Mouse (Mus musculus): ENCODE measurements around the gene Pla2g12b. TPM values are rescaled to one million over a fixed set of nuclear protein-coding genes. Genes with fewer than 3 reads are reported as not detected.

Pla2g12b gene
- polyA plus RNA-seq (2012; ENCODE audit: insufficient read depth, low replicate concordance) = not detected in 2 replicates

DNA sequence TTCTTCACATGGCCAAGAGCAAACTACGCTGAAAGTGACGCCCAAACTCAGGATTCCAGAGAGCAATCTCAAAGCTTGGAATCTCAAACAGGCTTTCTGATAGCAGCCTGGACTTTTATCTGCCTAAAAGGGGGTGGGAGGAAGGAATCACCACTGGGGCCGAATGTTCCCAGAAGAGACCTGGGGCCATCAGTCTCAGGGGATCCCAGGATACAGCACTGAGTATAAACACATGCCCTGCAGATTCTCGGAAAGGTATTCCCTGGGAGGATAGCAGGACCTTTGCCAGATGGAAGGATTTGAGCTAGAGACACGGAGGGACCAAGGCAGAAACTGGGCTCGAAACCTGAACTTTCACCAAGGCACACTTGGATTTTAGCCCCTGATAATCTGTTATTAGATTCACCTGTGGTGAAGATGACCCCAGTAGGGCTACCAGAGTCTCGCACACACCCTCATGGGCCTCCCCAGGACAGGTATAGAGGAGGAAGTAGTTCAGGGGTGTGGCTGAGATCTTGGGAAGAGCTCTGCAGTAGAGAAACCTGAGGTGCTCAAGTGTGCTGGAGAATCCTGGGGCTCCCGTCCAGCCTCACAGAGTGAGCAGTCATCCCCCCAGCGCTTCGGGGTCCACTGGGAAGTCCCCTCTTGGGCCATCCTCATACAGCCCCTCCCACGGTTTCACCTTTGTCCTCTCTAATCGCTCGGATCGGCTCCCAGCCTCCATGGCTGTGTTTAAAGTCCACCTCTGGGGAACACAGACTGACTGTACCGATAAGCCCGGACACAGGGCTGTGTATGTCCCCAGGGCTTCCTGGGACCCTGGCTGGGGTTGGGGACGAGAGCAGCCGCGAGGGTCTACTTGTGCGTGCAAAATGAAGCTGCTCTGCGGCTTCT is at the start of gene Pla2g12b:
Pla2g12b (plus strand) TSS at position 762 of the 894 bp plus-strand sequence.
- H3K27me3 ChIP-seq (replicated peaks) = peaks cover 16% of the 10 kb centered on the region
- H3K36me3 ChIP-seq (replicated peaks; ENCODE audit: low read length) = no peaks in the 10 kb centered on the region
- no peak for TF ChIP-seq FLI1 (IDR thresholded peaks at IDR 0.05; ENCODE audit: low read length)
- TF ChIP-seq GATA1 (IDR thresholded peaks at IDR 0.05; ENCODE audit: borderline replicate concordance, low read length) = no peak
- peaks cover 10% of the 10 kb centered on the region for H3K4me1 ChIP-seq
- no peaks in the 10 kb centered on the region for H3K9me3 ChIP-seq
- no peak within 1 kb of the TSS for H3K4me3 ChIP-seq (replicated peaks)

DNA sequence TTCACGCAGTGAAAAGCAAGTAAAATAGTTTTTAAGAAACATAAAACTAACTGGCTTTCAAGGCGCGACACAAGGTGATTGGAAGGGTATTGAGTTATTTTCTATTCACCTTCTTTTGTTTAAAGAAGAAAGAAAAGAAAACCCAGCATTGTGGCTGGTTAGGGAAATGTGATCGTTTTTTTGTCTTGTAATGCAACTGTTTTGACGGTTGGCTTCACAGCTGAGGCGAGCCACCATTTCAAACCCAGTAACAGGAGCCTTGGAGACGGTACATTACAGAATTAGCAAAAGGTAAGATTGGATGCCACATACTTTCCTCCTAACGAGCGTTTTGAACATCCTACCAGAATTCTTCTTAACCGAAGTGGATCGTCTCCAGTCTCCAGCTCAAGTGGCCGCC is 49.3 kb upstream of the Pla2g12b start:
- Histone ChIP-seq H3K4me3 (replicated peaks) (no peak overlapping the region), H3K36me3 (replicated peaks; ENCODE audit: low read length) (peaks cover 96% of the 10 kb centered on the region), H3K4me1 (peaks cover 20% of the 10 kb centered on the region), H3K27me3 (replicated peaks) (no peaks in the 10 kb centered on the region), H3K9me3 (no peaks in the 10 kb centered on the region)
- TF ChIP-seq FLI1 (IDR thresholded peaks at IDR 0.05; ENCODE audit: low read length) = no peak
- no peak for TF ChIP-seq GATA1 (IDR thresholded peaks at IDR 0.05; ENCODE audit: borderline replicate concordance, low read length)

DNA sequence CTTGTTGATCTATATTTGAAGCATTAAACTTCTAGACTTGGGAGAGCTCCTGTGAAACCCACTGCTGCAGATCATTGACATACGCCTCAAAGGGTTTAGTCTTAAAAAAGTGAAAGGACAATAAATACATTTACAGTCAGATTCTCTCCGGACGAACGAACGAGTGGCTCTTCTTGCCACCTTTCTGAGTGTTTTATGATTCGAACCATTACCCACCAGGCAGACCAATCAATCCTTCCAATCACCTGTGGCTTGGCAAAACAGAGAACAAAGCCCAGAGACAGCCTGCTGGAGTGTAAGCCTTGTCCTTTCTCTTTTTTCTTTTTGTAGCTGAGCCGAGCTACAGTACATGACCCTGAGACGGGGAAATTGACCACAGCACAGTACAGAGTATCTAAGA is 48.4 kb upstream of the Pla2g12b start:
- Histone ChIP-seq H3K9me3 (no peaks in the 10 kb centered on the region), H3K4me1 (peaks cover 20% of the 10 kb centered on the region), H3K4me3 (replicated peaks) (no peak overlapping the region), H3K36me3 (replicated peaks; ENCODE audit: low read length) (peaks cover 98% of the 10 kb centered on the region), H3K27me3 (replicated peaks) (no peaks in the 10 kb centered on the region)
- TF ChIP-seq GATA1 (IDR thresholded peaks at IDR 0.05; ENCODE audit: borderline replicate concordance, low read length) (no peak), FLI1 (IDR thresholded peaks at IDR 0.05; ENCODE audit: low read length) (no peak)

DNA sequence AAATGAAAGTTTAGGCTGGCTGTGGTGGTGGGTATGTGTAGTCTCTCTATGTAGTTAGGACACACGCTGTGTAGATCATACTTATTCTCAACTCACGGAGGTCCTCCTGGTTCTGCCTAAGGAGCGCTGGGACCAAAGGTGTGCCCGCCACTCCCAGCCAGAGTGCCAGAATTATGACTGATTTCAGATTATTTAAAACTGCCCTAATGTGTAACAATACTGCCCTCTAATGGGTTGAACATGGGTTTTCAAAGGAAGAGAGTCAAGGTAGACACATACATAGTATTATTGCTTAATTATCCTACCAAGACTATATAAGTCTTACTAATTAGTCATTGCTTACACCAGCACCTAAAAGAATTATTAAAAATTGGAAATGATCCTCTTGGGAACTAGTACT is 44.7 kb upstream of the Pla2g12b start:
- no peak overlapping the region for H3K4me3 ChIP-seq (replicated peaks)
- no peak for TF ChIP-seq GATA1 (IDR thresholded peaks at IDR 0.05; ENCODE audit: borderline replicate concordance, low read length)
- no peak for TF ChIP-seq FLI1 (IDR thresholded peaks at IDR 0.05; ENCODE audit: low read length)
- H3K4me1 ChIP-seq = peaks cover 18% of the 10 kb centered on the region
- H3K36me3 ChIP-seq (replicated peaks; ENCODE audit: low read length) = peaks cover 98% of the 10 kb centered on the region
- no peaks in the 10 kb centered on the region for H3K27me3 ChIP-seq (replicated peaks)
- H3K9me3 ChIP-seq = no peaks in the 10 kb centered on the region

DNA sequence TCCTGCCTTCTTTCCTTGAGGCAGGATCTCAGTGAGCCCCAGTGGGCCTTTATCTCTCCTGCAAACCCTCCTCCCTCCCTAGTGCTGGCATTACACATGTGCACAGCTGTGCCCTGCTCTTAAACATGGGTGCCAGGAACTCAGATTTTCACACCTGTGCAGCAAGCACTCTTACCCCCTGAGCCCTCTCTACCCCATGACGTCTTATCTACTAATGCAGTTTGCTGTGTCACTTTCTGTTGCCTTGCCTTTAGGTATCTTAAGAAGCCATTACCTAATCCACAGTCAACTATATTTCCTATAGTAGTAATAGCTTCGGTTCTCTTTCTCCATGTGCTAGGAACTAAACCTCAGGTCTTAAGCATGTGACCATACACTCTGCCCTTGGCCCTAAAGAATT is 40.3 kb upstream of the Pla2g12b start:
- Histone ChIP-seq H3K27me3 (replicated peaks) (no peaks in the 10 kb centered on the region), H3K4me1 (peaks cover 18% of the 10 kb centered on the region), H3K9me3 (no peaks in the 10 kb centered on the region), H3K36me3 (replicated peaks; ENCODE audit: low read length) (peaks cover 99% of the 10 kb centered on the region), H3K4me3 (replicated peaks) (no peak overlapping the region)
- TF ChIP-seq GATA1 (IDR thresholded peaks at IDR 0.05; ENCODE audit: borderline replicate concordance, low read length) (no peak), FLI1 (IDR thresholded peaks at IDR 0.05; ENCODE audit: low read length) (no peak)

DNA sequence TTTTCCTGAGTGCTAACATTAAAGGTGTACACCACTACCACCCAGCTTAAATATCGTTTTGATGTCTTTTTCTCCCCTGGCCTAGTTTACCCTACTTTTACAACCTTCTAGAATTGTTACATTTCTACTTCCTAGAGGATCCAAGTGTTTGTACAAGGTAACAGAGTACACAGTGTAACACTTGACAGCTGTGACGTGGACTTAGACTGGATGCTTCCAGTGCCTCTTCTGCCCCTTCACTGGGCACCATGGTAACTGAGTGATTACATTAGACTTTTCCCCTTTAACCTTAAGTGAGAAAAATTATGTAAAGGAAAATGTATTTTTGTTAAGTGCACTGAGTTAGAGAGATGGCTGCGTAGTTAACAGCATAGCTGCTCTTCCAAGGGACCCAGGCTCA is 38.9 kb upstream of the Pla2g12b start:
- H3K9me3 ChIP-seq = no peaks in the 10 kb centered on the region
- H3K27me3 ChIP-seq (replicated peaks) = no peaks in the 10 kb centered on the region
- peaks cover 18% of the 10 kb centered on the region for H3K4me1 ChIP-seq
- H3K4me3 ChIP-seq (replicated peaks) = no peak overlapping the region
- H3K36me3 ChIP-seq (replicated peaks; ENCODE audit: low read length) = peaks cover 100% of the 10 kb centered on the region
- no peak for TF ChIP-seq FLI1 (IDR thresholded peaks at IDR 0.05; ENCODE audit: low read length)
- no peak for TF ChIP-seq GATA1 (IDR thresholded peaks at IDR 0.05; ENCODE audit: borderline replicate concordance, low read length)

DNA sequence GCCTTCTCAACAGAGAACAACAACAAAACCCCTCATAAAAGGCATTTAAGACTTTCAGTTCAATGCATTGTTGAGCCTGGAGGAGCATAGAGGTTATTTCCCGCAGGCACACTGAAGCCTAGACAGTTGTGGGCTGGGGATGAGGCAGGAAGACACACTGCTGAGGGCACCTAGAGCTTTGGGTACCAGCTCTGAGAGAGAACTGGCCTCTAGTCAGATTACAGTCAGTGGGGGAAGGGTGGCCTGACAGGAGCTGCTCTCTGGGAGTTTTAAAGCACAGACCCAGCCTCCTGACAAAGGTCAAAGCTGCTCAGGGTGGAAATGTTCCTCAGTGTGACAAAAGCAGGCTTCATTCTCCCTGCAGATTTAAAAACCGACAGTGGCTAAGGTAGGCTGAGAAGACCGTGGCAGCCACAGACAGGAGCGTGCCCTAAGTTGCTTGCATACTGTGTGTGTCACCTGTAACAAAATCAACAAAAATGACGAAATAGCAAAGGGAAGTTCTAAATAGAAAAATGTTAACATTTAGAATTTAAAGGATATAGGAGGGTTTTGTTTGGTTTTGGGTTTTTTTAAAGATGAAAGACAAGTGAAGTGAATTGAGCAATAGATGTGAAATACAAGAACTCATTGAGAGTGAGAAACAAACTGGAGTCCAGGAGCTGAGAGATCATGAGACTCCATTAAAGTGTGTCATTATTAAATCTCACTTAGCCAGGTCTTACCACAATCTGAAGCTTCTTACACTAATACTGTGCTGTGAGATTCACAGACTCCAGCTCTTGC is 37.5 kb upstream of the Pla2g12b start:
- Histone ChIP-seq H3K27me3 (replicated peaks) (no peaks in the 10 kb centered on the region), H3K4me3 (replicated peaks) (no peak overlapping the region), H3K9me3 (no peaks in the 10 kb centered on the region), H3K36me3 (replicated peaks; ENCODE audit: low read length) (peaks cover 100% of the 10 kb centered on the region), H3K4me1 (peaks cover 18% of the 10 kb centered on the region)
- TF ChIP-seq GATA1 (IDR thresholded peaks at IDR 0.05; ENCODE audit: borderline replicate concordance, low read length) = no peak
- TF ChIP-seq FLI1 (IDR thresholded peaks at IDR 0.05; ENCODE audit: low read length) = no peak

DNA sequence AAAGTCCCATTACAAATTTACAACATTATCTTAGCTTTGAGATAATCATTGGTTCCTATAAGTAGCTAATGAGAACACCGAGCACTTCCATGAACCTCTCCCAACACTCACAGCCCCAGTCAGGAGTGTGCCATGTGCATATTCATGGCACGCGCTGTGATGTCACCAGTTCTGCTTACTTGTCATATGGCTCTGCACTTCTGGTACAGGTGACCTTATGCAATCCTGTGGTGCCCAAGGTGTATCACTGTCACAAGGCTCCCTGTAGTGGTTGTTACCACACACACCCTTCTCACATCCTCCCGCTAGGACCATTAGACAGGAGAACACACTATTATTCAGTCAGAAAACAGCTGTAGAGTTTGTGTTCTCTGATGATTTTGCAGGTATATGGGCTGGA is 36.7 kb upstream of the Pla2g12b start:
- Histone ChIP-seq H3K4me1 (peaks cover 18% of the 10 kb centered on the region), H3K4me3 (replicated peaks) (no peak overlapping the region), H3K27me3 (replicated peaks) (no peaks in the 10 kb centered on the region), H3K9me3 (no peaks in the 10 kb centered on the region), H3K36me3 (replicated peaks; ENCODE audit: low read length) (peaks cover 100% of the 10 kb centered on the region)
- TF ChIP-seq FLI1 (IDR thresholded peaks at IDR 0.05; ENCODE audit: low read length) (no peak), GATA1 (IDR thresholded peaks at IDR 0.05; ENCODE audit: borderline replicate concordance, low read length) (no peak)

DNA sequence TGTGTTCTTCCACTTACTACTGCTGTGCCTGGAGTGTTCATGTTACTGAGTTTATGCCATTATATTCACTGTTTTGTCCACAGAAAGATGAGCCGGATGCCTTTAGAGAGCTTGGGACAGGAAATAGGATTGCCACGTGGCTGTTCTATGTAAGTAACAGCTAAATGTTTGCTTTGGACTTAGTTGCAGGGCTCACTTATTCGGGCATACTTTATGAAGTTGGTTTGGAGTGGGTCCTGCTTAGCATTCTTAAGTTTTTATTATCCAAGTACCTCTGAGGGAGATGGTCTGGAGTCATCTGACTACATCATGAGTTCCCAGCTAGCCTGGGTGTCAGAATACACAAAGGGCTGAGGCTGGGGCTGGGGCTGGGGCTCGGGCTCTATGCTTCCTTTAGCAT is 36.3 kb upstream of the Pla2g12b start:
- Histone ChIP-seq H3K4me3 (replicated peaks) (no peak overlapping the region), H3K27me3 (replicated peaks) (no peaks in the 10 kb centered on the region), H3K4me1 (peaks cover 18% of the 10 kb centered on the region), H3K9me3 (no peaks in the 10 kb centered on the region), H3K36me3 (replicated peaks; ENCODE audit: low read length) (peaks cover 100% of the 10 kb centered on the region)
- TF ChIP-seq FLI1 (IDR thresholded peaks at IDR 0.05; ENCODE audit: low read length) (no peak), GATA1 (IDR thresholded peaks at IDR 0.05; ENCODE audit: borderline replicate concordance, low read length) (no peak)

DNA sequence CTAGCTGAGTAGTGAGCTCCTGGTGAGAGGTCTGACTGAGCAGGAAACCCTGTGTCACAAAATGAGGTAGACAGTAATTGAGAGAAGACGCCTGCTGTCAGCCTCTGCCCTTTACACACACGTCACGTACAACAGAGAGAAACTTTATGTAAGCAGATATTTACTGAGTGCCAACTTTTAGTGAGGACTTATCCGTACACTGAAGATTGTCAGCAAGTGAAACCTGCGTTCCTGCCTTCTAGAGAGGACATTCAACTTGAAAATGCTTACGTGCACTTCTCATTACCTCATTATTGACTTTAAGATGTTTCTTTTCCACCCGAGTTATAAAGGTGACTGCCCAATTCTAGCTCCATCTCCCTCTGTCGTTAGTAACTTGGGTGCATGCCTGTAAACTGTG is 34.7 kb upstream of the Pla2g12b start:
- no peaks in the 10 kb centered on the region for H3K27me3 ChIP-seq (replicated peaks)
- H3K36me3 ChIP-seq (replicated peaks; ENCODE audit: low read length) = peaks cover 100% of the 10 kb centered on the region
- no peaks in the 10 kb centered on the region for H3K9me3 ChIP-seq
- peaks cover 10% of the 10 kb centered on the region for H3K4me1 ChIP-seq
- no peak overlapping the region for H3K4me3 ChIP-seq (replicated peaks)
- TF ChIP-seq FLI1 (IDR thresholded peaks at IDR 0.05; ENCODE audit: low read length) (no peak), GATA1 (IDR thresholded peaks at IDR 0.05; ENCODE audit: borderline replicate concordance, low read length) (no peak)

All from megakaryocyte, embryonic 14.5 days (primary cell).